Mouse (Mus musculus) gonadal fat pad, adult 2 months (tissue): ENCODE measurements around the gene Prickle2. TPM values are rescaled to one million over a fixed set of nuclear protein-coding genes. Genes with fewer than 3 reads are reported as not detected.

ENCODE experiments used
- DNase-seq: peaks from one replicate; pipeline ENCODE4 v3.0.0-alpha.2; 2012; ENCODE audit warnings: low read depth
- polyA plus RNA-seq: library from polyadenylated mRNA; depleted of rRNA; stranded (reverse); fragments of >200 nt; gene quantifications from 2 replicates; pipeline ENCODE4 v1.2.3, GENCODE M21; 2012

The Prickle2 gene
- polyA plus RNA-seq, 1 experiment: 4.2 TPM

GRCm38 (mm10) chr6:92589381-92590065 is 116.4 kb downstream of the Prickle2 start:
- DNase-seq: no peak

GRCm38 (mm10) chr6:92584026-92584425 is 121.9 kb downstream of the Prickle2 start:
- DNase-seq: no peak

- no peak for DNase-seq
Observed at GRCm38 (mm10) chr6:92575227-92575626, 130.7 kb downstream of the Prickle2 start.

GRCm38 (mm10) chr6:92572139-92572538 is 133.8 kb downstream of the Prickle2 start:
- DNase-seq: no peak

- DNase-seq: no peak
Observed at GRCm38 (mm10) chr6:92570090-92570489, 135.9 kb downstream of the Prickle2 start.

- no peak for DNase-seq
Observed at GRCm38 (mm10) chr6:92569283-92569682, 136.7 kb downstream of the Prickle2 start.

GRCm38 (mm10) chr6:92559261-92559660 is 146.7 kb downstream of the Prickle2 start:
- DNase-seq: no peak

- no peak for DNase-seq
Observed at GRCm38 (mm10) chr6:92555675-92556074, 150.3 kb downstream of the Prickle2 start.

GRCm38 (mm10) chr6:92553086-92553485 is 152.9 kb downstream of the Prickle2 start:
- peak; percentile 83 for DNase-seq

- no peak for DNase-seq
Observed at GRCm38 (mm10) chr6:92549246-92549645, 156.7 kb downstream of the Prickle2 start.

- DNase-seq: no peak
Observed at GRCm38 (mm10) chr6:92545204-92545603, 160.8 kb downstream of the Prickle2 start.

GRCm38 (mm10) chr6:92543825-92544224 is 162.1 kb downstream of the Prickle2 start:
- DNase-seq: no peak

- DNase-seq: no peak
Observed at GRCm38 (mm10) chr6:92542402-92543101, 163.4 kb downstream of the Prickle2 start.

- DNase-seq: no peak
Observed at GRCm38 (mm10) chr6:92534226-92535031, 171.5 kb downstream of the Prickle2 start.

- no peak for DNase-seq
Observed at GRCm38 (mm10) chr6:92533306-92534063, 172.5 kb downstream of the Prickle2 start.

- DNase-seq: no peak
Observed at GRCm38 (mm10) chr6:92532896-92533295, 173.1 kb downstream of the Prickle2 start.

- no peak for DNase-seq
Observed at GRCm38 (mm10) chr6:92532331-92532730, 173.6 kb downstream of the Prickle2 start.

- DNase-seq: no peak
Observed at GRCm38 (mm10) chr6:92526212-92526611, 179.7 kb downstream of the Prickle2 start.

- no peak for DNase-seq
Observed at GRCm38 (mm10) chr6:92525646-92526045, 180.3 kb downstream of the Prickle2 start.

- peak; percentile 54 for DNase-seq
Observed at GRCm38 (mm10) chr6:92521526-92522075, 184.4 kb downstream of the Prickle2 start.
